Mouse (Mus musculus) heart, adult 11 months (tissue): Measurements from ENCODE around the gene Golm1.
"Not testable (repeated sequence)": the region's sequence is repeated elsewhere in the genome, so short reads cannot be mapped to it uniquely, and the experiment has no call there.

Source experiments
- DNase-seq: peaks from one replicate; pipeline ENCODE4 v3.0.0; 2022

Gene Golm1

GRCm38 (mm10) chr13:59675151-59676011, at the start of gene Golm1:
TSS of gene Golm1 (minus strand) at chr13:59675811.
- DNase-seq, result peak; percentile 97

DNA sequence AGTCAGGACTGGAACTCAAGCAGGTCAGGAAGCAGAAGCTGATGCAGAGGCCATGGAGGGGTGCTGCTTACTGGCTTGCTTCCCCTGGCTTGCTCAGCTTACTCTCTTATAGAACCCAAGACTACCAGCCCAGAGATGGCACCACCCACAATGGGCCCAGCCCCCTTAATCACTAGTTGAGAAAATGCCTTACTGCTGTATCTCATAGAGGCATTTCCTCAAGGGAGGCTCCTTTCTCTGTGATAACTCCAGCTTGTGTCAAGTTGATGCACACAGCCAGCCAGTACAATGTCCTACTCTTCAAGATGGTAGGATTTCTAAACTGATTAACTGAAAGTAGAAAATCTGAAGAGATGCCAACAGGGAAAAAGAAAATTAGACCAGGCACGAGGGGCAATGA, 46.5 kb upstream of the Golm1 start:
- DNase-seq, result not testable (repeated sequence)

DNA sequence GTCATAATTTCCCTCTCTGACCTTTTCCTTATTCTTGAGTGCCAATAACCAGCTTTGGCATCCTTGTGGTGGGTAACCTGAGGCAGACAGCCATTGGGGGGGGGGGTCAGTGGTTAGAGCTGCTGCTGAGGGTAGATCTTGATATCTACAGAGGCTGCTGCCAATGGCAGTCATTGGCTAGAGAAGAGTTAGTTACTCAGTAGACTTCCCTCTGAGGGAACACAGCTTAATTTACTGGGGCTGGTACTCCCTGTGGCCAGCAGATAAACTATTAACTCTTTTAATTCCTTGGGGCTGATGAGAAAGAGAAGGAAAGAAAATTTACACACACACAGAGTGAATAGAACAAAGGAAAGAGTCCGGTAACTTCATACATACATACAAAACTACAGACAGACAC, 43.9 kb upstream of the Golm1 start:
- no peak for DNase-seq

DNA sequence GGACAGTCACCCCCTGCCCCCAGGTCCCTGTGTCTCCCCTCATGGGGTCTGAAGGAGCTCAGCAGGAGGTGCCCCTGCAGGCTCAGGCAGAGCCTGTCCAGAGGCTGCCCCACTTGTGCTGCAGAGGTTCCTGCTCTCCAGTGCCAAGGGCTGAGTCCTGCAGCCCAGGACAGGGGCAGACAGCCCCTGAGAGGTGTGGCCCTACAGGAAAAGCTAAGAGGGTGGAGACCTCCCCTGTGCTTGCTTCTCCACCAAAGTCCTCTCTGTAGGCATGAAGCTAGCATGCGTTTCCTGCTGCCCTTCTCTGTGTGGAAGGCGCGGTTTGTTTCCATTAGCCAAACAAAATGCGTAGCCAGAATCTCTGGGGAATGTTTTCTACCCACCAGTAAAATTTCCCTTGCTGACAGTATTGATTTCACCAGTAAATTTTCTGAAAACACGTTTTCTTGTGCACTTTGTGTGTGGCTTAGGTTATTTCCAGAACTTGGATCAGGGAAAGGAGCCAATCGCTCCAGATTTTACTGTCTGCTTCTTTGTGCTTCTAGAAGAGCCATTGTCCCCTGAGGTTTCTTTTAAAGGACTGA, 43.3 kb upstream of the Golm1 start:
- peak; percentile 97 for DNase-seq

- DNase-seq, result no peak
These were observed 38.1 kb upstream of the Golm1 start for GRCm38 (mm10) chr13:59713710-59714109.

DNA sequence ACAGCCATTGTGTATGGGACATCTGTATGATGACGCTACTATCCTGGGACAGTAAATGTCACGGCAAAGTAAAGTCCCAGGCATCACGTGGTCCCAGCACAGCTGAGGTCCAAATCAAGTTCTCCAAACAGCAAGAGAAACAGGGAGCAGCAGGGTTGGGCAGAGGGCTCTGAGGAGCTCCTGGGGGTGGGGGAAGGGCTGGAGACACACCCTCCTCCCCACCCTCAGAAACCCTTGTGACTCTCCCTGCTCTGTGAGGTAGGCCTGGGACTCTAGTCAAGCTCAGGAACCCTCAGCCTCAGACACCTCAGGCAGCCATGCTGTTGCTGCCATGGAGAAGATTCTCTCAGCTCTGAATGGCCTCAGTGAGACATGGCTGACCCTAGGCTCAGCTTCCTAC, 36.4 kb upstream of the Golm1 start, which contains the start of gene Spata31d1b:
Gene Spata31d1b, plus strand, starts transcription at position 301 of the 400 bp plus-strand sequence.
- DNase-seq, result not testable (repeated sequence)

DNA sequence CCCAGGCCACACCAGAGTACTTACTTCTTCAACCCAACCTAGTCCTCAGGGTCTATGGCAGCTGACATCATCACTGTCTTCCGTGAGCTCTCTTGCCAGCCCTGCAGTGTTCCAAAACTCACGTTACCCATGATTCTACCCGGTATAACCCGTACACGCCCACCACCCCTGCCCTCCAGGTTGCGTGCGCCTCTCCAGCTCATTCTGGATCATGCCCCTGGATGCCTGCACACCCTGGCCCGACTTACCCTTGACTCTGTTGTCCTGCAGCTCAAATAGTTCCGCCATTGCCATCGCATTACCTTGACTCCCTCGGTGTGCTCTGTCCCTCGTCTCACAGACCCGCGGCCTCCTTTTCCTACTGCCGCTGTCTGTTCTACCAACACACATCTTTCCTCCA, 34.6 kb upstream of the Golm1 start, which contains the start of gene Spata31d1a:
Gene Spata31d1a, minus strand, starts transcription at position 101 of the 400 bp plus-strand sequence.
- no peak for DNase-seq

- peak; percentile 93 for DNase-seq
These were observed 29.0 kb upstream of the Golm1 start for GRCm38 (mm10) chr13:59704562-59704961.

DNA sequence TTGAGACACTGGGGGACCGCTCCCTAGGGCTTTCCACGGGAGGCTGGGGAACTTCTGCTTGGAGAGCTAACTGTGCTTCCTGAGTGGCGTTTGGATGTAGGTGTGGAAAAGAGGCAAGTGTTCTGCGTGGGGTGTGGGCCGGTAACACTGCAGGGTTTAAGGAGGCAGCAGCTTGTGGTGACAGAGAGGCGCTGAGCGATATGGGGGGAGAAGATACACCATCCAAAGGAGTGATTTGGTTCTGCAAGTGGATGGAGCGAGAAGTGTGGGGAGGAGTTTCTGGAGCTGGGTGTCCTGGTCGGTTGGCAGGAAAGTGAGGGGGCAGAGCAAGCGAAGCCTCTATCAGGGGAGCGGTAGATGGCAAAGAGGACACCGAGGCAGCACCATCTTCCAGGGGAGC, 27.9 kb upstream of the Golm1 start:
- no peak for DNase-seq

- not testable (repeated sequence) for DNase-seq
These were observed 24.5 kb upstream of the Golm1 start for GRCm38 (mm10) chr13:59700137-59700536.

GRCm38 (mm10) chr13:59699131-59699530, 23.5 kb upstream of the Golm1 start:
- no peak for DNase-seq

GRCm38 (mm10) chr13:59695781-59696180, 20.2 kb upstream of the Golm1 start:
- no peak for DNase-seq

GRCm38 (mm10) chr13:59694008-59694407, 18.4 kb upstream of the Golm1 start, which contains the start of gene 4921517D22Rik:
TSS of gene 4921517D22Rik (minus strand) at chr13:59694108.
- DNase-seq, result no peak

- DNase-seq, result no peak
These were observed 15.9 kb upstream of the Golm1 start for GRCm38 (mm10) chr13:59691478-59691877.

DNA sequence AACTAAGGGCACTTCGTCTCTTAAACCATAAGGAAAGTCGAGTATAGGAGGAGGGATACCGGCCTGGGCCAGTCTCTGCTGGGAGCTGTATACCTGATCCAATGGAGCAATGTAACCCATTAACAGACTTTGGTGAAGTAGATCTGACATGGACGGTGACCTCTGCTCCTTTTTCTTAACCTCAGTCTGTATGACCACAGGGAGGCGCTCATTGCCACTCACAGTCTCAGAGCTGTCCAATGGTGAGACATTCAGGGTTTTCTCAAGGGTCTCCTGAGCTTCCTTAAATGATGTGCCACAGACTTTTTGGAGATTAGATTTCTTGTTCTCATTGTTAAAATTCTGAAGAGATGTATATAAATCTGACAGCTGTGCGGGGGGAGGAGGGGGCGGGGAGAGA, 15.0 kb upstream of the Golm1 start:
- DNase-seq, result no peak

- no peak for DNase-seq
These were observed 14.2 kb upstream of the Golm1 start for GRCm38 (mm10) chr13:59689843-59690242.

DNA sequence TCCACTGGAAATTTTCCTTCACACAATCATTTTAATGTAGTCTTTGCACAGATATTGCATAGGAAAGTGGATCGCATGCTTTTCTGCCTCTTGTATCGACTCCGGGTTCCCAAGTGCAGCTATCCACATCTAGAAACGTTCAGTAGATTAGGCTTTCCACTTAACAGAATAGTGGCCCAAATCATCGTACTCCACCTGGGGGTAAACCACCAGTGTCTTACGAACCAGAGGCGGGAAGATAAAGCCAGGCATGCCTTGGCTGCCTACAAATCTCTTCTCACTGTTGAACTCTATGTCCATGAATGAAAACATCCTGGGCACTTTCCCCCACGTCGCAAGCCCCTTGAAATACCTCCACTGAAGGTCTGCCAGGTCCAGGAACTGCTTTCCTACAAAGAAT, 13.7 kb upstream of the Golm1 start:
- no peak for DNase-seq

DNA sequence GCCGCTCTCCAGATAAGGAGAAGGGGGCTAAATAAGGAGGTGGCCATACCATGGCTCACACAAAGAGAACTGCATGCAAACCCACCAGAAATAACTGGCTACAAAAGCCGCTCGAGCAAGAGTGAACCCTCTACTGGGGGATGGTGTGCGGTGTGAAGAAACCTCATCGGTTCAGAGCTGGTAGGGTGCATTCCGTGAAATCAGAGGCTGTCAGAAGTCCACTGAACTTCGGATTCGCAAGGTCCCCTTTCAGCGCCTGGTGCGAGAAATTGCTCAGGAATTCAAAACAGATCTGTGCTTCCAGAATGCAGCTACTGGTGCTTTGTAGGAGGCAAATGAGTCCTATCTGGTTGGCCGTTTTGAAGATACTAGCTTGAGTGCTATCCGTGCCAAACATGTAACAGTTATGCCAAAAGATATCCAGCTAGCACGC, 12.7 kb upstream of the Golm1 start:
- peak; percentile 94 for DNase-seq

- DNase-seq, result no peak
These were observed 9.6 kb upstream of the Golm1 start for GRCm38 (mm10) chr13:59685236-59685635.

GRCm38 (mm10) chr13:59682629-59683028, 7.0 kb upstream of the Golm1 start:
- no peak for DNase-seq

DNA sequence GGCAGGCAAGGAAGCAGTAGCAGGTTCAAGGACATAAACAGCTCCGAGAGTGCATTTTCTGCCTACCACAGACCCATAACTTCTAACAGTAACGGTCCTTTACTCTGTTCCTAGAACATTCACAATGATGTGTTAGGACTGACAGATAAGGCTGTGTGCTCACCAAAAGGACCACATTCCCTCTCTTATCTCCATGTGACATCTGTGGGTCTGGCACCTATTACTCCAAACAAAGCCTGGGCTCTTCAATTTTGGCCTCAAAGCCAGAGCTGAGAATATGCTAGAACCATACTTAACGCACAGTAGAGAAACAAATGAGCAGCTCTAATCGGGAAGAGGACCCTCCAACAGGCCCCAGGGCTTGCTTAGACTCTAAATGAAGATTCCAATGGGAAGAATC, 4.3 kb upstream of the Golm1 start:
- no peak for DNase-seq

DNA sequence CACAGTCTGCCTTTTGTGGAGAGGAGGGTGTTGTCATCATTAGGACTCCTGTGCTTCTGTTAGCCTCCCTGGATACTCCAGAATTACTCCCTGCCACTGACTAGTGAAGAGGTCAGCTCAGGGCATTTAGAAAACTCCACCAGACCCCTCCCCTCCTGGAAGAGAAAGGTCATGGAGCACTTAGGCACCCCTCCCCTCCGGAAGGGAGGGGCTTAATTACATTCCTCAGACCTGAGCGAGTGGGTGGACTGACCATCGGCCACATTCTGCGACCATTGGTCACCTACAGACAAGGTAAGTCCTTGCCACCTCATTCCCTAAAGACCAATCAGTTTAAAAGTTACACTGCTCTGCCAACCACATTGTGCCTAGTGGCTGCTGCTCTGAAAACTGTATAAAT, 3.7 kb upstream of the Golm1 start:
- no peak for DNase-seq

DNA sequence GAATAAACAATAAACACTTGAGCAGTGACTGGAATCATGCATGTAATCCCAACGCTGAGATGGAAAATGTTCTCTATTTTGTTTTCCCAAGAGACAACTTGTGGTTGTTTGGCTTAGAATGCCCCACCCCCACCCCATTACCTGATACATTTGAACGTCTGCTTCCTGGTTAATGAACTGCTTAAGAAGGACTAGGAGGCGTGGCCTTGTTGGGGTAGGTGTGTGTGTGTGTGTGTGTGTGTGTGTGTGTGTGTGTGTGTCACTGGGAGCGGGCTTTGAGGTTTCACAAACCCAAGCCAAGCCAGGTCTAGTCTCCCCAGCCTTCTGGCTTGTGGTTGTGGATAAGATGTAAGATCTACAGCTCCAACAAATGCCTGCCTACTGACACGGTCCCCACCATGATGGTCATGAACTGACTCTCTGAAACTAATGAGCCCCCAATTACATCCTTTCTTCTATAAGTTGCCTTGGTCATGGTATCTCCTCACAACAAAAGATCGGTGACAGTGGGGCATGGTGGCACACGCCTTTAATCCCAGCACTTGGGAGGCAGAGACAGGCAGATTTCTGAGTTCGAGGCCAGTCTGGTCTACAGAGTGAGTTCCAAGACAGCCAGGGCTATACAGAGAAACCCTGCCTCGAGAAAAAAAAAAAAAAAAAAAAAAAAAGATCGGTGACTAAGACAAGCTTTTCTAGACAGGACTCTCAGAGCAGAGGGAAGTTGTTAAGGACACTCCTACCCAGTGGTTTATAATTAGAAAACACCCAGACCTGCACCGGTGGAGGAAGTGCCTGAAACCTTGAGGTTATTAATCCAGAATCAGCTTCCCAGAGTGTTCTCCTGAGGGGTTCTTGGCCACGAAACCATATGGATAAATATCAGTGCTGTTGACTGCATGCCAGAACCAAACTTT, 962 bp upstream of the Golm1 start:
- DNase-seq, result no peak
